Mouse (Mus musculus): ENCODE data around the gene Taok1.

- TF ChIP-seq CTCF (IDR thresholded peaks at IDR 0.05; ENCODE audit: low read depth) (no peak), EP300 (optimal IDR thresholded peaks at IDR 0.05) (no peak)
These were observed 104.1 kb downstream of the Taok1 start for GRCm38 (mm10) chr11:77503511-77503910.

All from stomach, postnatal 0 days (tissue).